Mouse (Mus musculus) embryonic facial prominence, embryonic 11.5 days (tissue): ENCODE results near the gene Sertad2. TPM values are rescaled to one million over a fixed set of nuclear protein-coding genes. Genes with fewer than 3 reads are reported as not detected.

Experiments used
- ATAC-seq: fragments of 200-750 bp; cut with Nextera tagmentation; replicated peaks from 2 replicates; pipeline ENCODE4 v1.8.0; 2017; ENCODE audit warnings: low read depth; ENCODE audit not compliant: insufficient number of reproducible peaks, low FRiP score, low TSS enrichment
- DNase-seq: peaks from one replicate; pipeline ENCODE4 v3.0.0-alpha.2; 2015; ENCODE audit warnings: low spot score
- H3K27ac ChIP-seq: fragments of 300-500 bp; sonication (generic); replicated peaks from 2 replicates; pipeline ENCODE4 v1.5.1; 2014; ENCODE audit warnings: mild to moderate bottlenecking, low read depth, low read length, control low read depth
- H3K27me3 ChIP-seq: fragments of 300-500 bp; sonication (generic); 2 replicates; pipeline ENCODE4 v1.6.1; 2014; ENCODE audit warnings: mild to moderate bottlenecking, low read length, moderate library complexity, mixed read lengths; ENCODE audit not compliant: control insufficient read depth, insufficient read depth
- H3K36me3 ChIP-seq: fragments of 300-500 bp; sonication (generic); replicated peaks from 2 replicates; pipeline ENCODE4 v1.6.1; 2014; ENCODE audit warnings: low read depth, mild to moderate bottlenecking, low read length, moderate library complexity, mixed read lengths; ENCODE audit not compliant: control insufficient read depth, insufficient read depth
- H3K4me1 ChIP-seq: fragments of 300-500 bp; sonication (generic); 2 replicates; pipeline ENCODE4 v1.6.1; 2014; ENCODE audit warnings: low read length, mixed read lengths; ENCODE audit not compliant: control insufficient read depth, insufficient read depth
- H3K4me2 ChIP-seq: fragments of 300-500 bp; sonication (generic); 2 replicates; pipeline ENCODE4 v1.6.1; 2014; ENCODE audit warnings: low read depth, mild to moderate bottlenecking, control low read depth, low read length, moderate library complexity
- H3K4me3 ChIP-seq: fragments of 300-500 bp; sonication (generic); 2 replicates; pipeline ENCODE4 v1.5.1; 2014; ENCODE audit warnings: low read depth, low read length, control low read depth
- H3K9ac ChIP-seq: fragments of 300-500 bp; sonication (generic); replicated peaks from 2 replicates; pipeline ENCODE4 v1.6.1; 2014; ENCODE audit warnings: mild to moderate bottlenecking, control low read depth, low read length
- H3K9me3 ChIP-seq: fragments of 300-500 bp; sonication (generic); replicated peaks from 2 replicates; pipeline ENCODE4 v1.6.1; 2016; ENCODE audit warnings: mild to moderate bottlenecking, low read length, inconsistent platforms, mixed read lengths; ENCODE audit not compliant: control insufficient read depth
- WGBS: fragments of 180-500 bp; shearing (Covaris S2); extraction: QIAGEN DNeasy Blood & Tissue Kit; methylation state at CpG from one replicate; pipeline ENCODE4 v1.1.7; 2014; 5-methylcytosine and 5-hydroxymethylcytosine counted together
- polyA plus RNA-seq: library from polyadenylated mRNA; unstranded; fragments of >200 nt; fragmentation: Nextera tagmentation; extraction: Ambion mirVana; gene quantifications from 2 replicates; pipeline ENCODE4 v1.2.1, GENCODE M21; 2014

Sertad2 gene
- polyA plus RNA-seq, 1 experiment from 2014 or later = 15.5 TPM

DNA sequence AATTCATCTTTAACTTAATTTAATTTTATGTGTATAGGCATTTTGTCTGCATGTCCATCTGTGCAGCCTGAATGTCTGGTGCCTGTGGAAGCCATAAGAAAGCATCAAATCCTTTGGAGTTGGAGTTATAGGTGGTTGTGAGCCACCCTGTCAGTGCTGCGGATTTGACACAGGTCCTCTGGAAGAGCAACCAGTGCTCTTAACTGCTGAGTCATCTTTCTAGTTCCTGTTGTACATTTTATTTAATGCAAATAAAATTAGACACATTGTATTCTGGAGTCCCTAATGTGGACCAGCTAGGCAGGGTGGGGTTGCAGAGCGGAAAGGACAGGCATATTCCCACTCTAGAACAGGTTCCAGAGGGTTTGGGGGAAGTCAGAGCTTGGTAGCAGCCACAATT lies 9.0 kb downstream of the Sertad2 start:
- Histone ChIP-seq H3K4me2 (no peak overlapping the region), H3K27me3 (no peaks in the 10 kb centered on the region), H3K4me1 (no peaks in the 10 kb centered on the region), H3K4me3 (no peak overlapping the region), H3K9me3 (no peaks in the 10 kb centered on the region), H3K36me3 (no peaks in the 10 kb centered on the region), H3K9ac (no peak overlapping the region), H3K27ac (no peak overlapping the region)
- WGBS = 91% methylated on average over 2 of the region's 2 CpGs
- DNase-seq (no peak), ATAC-seq (no peak)

- no peaks in the 10 kb centered on the region for H3K27me3 ChIP-seq
- DNase-seq (no peak), ATAC-seq (no peak)
- no peaks in the 10 kb centered on the region for H3K9me3 ChIP-seq
- no peak overlapping the region for H3K27ac ChIP-seq
- WGBS = 82% methylated on average over 8 of the region's 8 CpGs
- no peak overlapping the region for H3K9ac ChIP-seq
- H3K4me3 ChIP-seq = no peak overlapping the region
- no peaks in the 10 kb centered on the region for H3K36me3 ChIP-seq
- no peaks in the 10 kb centered on the region for H3K4me1 ChIP-seq
- H3K4me2 ChIP-seq = no peak overlapping the region
Observed at GRCm38 (mm10) chr11:20552758-20553673, 10.0 kb downstream of the Sertad2 start.

GRCm38 (mm10) chr11:20555651-20556050 lies 12.6 kb downstream of the Sertad2 start:
- Histone ChIP-seq H3K27ac (no peak overlapping the region), H3K9me3 (no peaks in the 10 kb centered on the region), H3K27me3 (no peaks in the 10 kb centered on the region), H3K4me3 (no peak overlapping the region), H3K4me1 (no peaks in the 10 kb centered on the region), H3K9ac (no peak overlapping the region), H3K36me3 (no peaks in the 10 kb centered on the region), H3K4me2 (no peak overlapping the region)
- 68% methylated on average over 2 of the region's 3 CpGs for whole genome bisulfite sequencing
- DNase-seq = no peak
- ATAC-seq = no peak

DNA sequence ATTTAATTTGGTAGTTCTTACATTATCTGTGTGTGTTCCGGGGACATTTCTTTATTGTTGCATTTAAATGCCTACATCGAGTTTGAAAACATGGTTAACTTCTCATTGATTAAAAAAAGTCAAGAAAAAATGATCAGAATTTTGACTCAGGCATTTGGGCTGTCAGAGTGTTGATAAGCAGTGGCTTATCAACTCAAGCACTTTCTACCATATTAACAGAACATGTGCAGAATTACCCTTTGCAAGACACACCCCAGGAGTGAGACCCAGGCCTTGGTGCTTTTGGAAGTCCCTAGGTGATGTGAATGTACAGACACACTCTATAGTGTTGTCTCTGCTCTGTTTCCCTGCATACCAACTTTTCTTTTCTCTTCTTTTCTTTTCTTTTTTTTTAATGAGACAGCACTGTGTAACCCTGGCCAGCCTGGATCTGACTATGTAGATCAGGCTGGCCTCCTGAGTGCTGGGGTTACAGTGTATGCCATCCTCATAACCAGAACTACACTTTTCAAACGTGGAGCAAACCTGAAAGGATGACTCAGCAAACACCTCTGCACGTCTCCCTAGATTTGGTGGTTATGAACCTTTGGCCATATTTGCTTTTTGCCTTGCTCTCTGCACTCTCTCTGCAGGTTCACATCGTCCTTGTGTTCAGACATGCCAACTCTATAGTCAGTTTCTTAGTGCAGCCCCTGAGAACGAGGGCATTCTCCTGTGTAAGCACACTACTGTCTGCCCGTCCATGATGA lies 13.3 kb downstream of the Sertad2 start:
- Histone ChIP-seq H3K27me3 (no peaks in the 10 kb centered on the region), H3K27ac (no peak overlapping the region), H3K36me3 (no peaks in the 10 kb centered on the region), H3K4me3 (no peak overlapping the region), H3K9ac (no peak overlapping the region), H3K4me1 (no peaks in the 10 kb centered on the region), H3K4me2 (no peak overlapping the region), H3K9me3 (no peaks in the 10 kb centered on the region)
- no peak for ATAC-seq
- 73% methylated on average over 7 of the region's 7 CpGs for WGBS
- no peak for DNase-seq

GRCm38 (mm10) chr11:20559236-20559950 lies 16.3 kb downstream of the Sertad2 start:
- H3K9me3 ChIP-seq = no peaks in the 10 kb centered on the region
- WGBS = 72% methylated on average over 11 of the region's 11 CpGs
- H3K4me1 ChIP-seq = no peaks in the 10 kb centered on the region
- no peak overlapping the region for H3K4me3 ChIP-seq
- ATAC-seq = no peak
- no peak for DNase-seq
- no peak overlapping the region for H3K9ac ChIP-seq
- H3K4me2 ChIP-seq = no peak overlapping the region
- H3K27me3 ChIP-seq = no peaks in the 10 kb centered on the region
- H3K36me3 ChIP-seq = no peaks in the 10 kb centered on the region
- no peak overlapping the region for H3K27ac ChIP-seq

- no peak overlapping the region for H3K4me3 ChIP-seq
- ATAC-seq (no peak), DNase-seq (no peak)
- H3K9me3 ChIP-seq = no peaks in the 10 kb centered on the region
- no peak overlapping the region for H3K4me2 ChIP-seq
- 63% methylated on average over 10 of the region's 10 CpGs for WGBS
- H3K9ac ChIP-seq = no peak overlapping the region
- no peak overlapping the region for H3K27ac ChIP-seq
- no peaks in the 10 kb centered on the region for H3K4me1 ChIP-seq
- H3K27me3 ChIP-seq = no peaks in the 10 kb centered on the region
- no peaks in the 10 kb centered on the region for H3K36me3 ChIP-seq
Observed at GRCm38 (mm10) chr11:20559951-20560642, 17.0 kb downstream of the Sertad2 start.

GRCm38 (mm10) chr11:20561323-20562002 lies 18.4 kb downstream of the Sertad2 start:
- DNase-seq = peak; percentile 81
- H3K9ac ChIP-seq = peak overlapping the region; percentile 39; the same call in 1 of the 2 replicates
- peak overlapping the region; percentile 29; the same call in 1 of the 2 replicates for H3K4me2 ChIP-seq
- H3K4me3 ChIP-seq = peak overlapping the region; percentile 21; the same call in 1 of the 2 replicates
- peak; percentile 98 for ATAC-seq
- H3K9me3 ChIP-seq = no peaks in the 10 kb centered on the region
- no peaks in the 10 kb centered on the region for H3K36me3 ChIP-seq
- no peak overlapping the region for H3K27ac ChIP-seq
- no peaks in the 10 kb centered on the region for H3K27me3 ChIP-seq
- WGBS = 12% methylated on average over 13 of the region's 13 CpGs
- H3K4me1 ChIP-seq = no peaks in the 10 kb centered on the region
